Mouse (Mus musculus): ENCODE data around the gene Dda1. TPM values are rescaled to one million over a fixed set of nuclear protein-coding genes. Genes with fewer than 3 reads are reported as not detected.
A peak's percentile ranks its signal among the peaks of the same experiment; 100 is the strongest.

Gene Dda1
- total and polyA plus RNA-seq, 3 experiments, result 30.4 to 51.8 (median 31.8) TPM

DNA sequence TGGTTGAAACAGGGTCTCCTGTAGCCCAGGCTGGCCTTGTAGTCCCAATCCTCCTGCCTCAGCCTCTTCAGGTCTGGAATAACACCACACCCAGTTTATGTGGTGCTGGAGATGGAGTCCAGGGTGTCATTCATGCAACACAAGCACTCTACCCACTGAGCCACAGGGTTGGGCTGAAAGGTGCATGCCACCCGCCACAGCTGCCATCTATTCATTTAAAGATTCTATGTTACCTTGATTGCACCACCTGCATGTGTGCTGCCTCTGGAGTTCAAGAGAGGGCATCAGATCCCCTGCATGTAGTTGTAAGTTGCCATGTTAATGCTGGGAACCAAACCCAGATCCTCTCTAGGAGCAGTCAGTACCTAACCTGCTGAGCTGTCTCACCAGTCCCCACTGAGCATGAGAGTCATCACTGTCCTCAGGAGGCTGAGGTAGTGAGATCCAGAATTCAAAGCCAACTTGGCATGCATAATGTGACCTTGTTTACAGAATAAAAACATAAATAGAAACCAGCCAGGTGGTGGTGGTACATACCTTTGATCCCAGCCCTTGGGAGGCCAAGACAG, 28.2 kb downstream of the Dda1 start:
- Histone ChIP-seq H3K79me2 (replicated peaks; ENCODE audit: control insufficient read depth, insufficient read depth, low read length) (no peaks in the 10 kb centered on the region), H3K27me3 (ENCODE audit: control insufficient read depth, insufficient read depth, low read length) (no peaks in the 10 kb centered on the region), H3K4me1 (ENCODE audit: control insufficient read depth, insufficient read depth, low read length) (peaks cover 29% of the 10 kb centered on the region), H3K9ac (ENCODE audit: low read depth, low read length) (no peak overlapping the region), H3K27ac (peak overlapping the region; percentile 85), H3K4me3 (no peak overlapping the region), H3K36me3 (ENCODE audit: control insufficient read depth, insufficient read depth, low read length) (peaks cover 2% of the 10 kb centered on the region; the same call in 1 of the 2 replicates)
- no peak for DNase-seq
- TF ChIP-seq CTCF (IDR thresholded peaks at IDR 0.05), result no peak
- TF ChIP-seq EP300 (IDR thresholded peaks at IDR 0.05; ENCODE audit: insufficient read depth, low read depth, low read length), result no peak
- no peak for TF ChIP-seq POLR2A (IDR thresholded peaks at IDR 0.05; ENCODE audit: insufficient read depth, low read depth, low read length)
- intact Hi-C loops (cut with DNase I), result loop anchor here (1.0 to 5.0 kb wide), 2 partner anchors 10 to 95 kb away; partner anchors contain the start of gene Pgls
- 89% methylated on average over 1 of the region's 1 CpGs for WGBS

DNA sequence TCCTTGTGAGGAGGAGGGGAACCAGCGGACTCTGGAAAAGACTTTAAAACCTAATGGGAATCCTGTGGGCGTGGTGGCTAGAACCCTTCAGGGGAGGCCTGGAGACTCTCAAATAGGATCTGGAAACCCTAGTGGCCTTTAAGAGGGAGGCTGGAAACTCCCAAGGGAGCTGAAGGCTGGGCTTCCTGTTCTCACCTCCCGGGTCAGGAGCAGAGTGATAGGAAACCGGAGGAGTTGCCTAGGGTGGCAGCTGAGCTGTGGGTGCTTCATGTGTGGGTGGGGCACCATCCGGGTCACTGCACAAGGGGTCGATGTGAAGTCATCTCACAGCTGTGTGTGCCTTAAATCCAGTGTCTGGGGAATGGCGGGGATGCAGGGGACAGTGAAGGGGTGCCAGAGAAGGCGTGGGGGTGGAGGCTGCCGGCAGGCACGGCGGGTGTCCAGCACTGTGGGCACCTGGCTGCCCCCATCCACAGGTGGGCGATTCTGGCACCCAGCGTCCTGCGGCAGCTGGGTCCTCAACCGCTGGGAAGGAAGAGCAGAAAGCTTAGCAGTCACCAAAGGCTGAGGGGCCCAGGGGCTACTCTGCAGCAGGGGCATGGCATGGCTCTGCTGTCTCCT, 29.0 kb downstream of the Dda1 start:
- DNase-seq, result peak; percentile 66 to 72
- H3K27ac ChIP-seq, result peak overlapping the region; percentile 85
- peaks cover 29% of the 10 kb centered on the region for H3K4me1 ChIP-seq (ENCODE audit: control insufficient read depth, insufficient read depth, low read length)
- TF ChIP-seq POLR2A (IDR thresholded peaks at IDR 0.05; ENCODE audit: insufficient read depth, low read depth, low read length), result no peak
- 0 out of 2 replicates have a peak, but pooled peaks have one; percentile 13 for TF ChIP-seq CTCF (IDR thresholded peaks at IDR 0.05)
- TF ChIP-seq EP300 (IDR thresholded peaks at IDR 0.05; ENCODE audit: insufficient read depth, low read depth, low read length), result 0 out of 2 replicates have a peak, but pooled peaks have one; percentile 46
- WGBS, result 33% methylated on average over 15 of the region's 15 CpGs
- peaks cover 2% of the 10 kb centered on the region; the same call in 1 of the 2 replicates for H3K36me3 ChIP-seq (ENCODE audit: control insufficient read depth, insufficient read depth, low read length)
- H3K9ac ChIP-seq (ENCODE audit: low read depth, low read length), result no peak overlapping the region
- no peaks in the 10 kb centered on the region for H3K27me3 ChIP-seq (ENCODE audit: control insufficient read depth, insufficient read depth, low read length)
- H3K4me3 ChIP-seq, result no peak overlapping the region
- intact Hi-C loops (cut with DNase I), result loop anchor here (1.0 to 5.0 kb wide), 2 partner anchors 9 to 94 kb away; partner anchors contain the start of gene Pgls
- H3K79me2 ChIP-seq (replicated peaks; ENCODE audit: control insufficient read depth, insufficient read depth, low read length), result no peaks in the 10 kb centered on the region

DNA sequence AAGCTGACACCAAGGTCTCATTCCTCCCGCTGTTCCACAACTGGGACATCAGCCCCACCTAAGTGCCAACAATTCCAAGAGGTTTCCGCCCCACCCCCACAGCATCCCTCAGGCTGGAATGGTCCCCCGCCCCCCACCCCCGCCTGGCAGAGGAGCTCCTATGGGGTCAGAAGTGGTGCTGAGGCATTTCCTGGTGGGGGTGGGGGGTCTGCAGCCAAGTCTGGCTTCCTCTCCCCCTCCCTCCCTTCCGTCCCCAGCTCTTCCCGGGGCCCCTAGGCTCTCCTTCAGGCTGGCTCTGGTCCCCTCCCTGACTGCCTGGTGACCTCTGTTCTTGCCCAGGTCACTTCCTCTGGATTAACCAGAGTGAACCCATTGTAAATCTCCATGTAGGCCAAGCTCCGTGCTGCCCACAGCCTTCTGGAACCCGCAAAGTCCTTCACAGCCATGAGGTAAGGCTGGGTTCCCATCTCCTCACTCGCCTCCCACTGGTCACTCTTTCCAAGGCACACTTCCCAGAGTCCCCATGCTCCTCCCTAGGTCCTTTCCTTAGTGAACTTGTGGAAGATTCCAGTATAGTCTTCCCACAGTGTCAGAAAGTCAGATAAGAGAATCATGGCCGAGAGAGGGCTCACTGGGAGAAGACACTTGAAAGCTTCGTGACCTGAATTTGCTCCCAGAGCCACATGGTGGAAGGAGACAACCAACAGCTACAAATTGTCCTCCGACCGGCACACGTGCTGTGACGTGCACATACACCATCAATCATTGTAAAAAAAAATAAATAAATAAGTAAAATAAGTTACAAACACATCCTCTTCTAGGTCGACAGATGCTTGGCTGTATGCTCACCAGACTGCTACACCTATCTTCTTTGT, 30.1 kb downstream of the Dda1 start:
- no peak for DNase-seq
- intact Hi-C loops (cut with DNase I), result loop anchor here (5.0 kb wide), 1 partner anchor 93 kb away; the partner anchor contains the start of gene Pgls
- H3K9ac ChIP-seq (ENCODE audit: low read depth, low read length), result no peak overlapping the region
- no peaks in the 10 kb centered on the region for H3K27me3 ChIP-seq (ENCODE audit: control insufficient read depth, insufficient read depth, low read length)
- no peaks in the 10 kb centered on the region for H3K79me2 ChIP-seq (replicated peaks; ENCODE audit: control insufficient read depth, insufficient read depth, low read length)
- peaks cover 2% of the 10 kb centered on the region; the same call in 1 of the 2 replicates for H3K36me3 ChIP-seq (ENCODE audit: control insufficient read depth, insufficient read depth, low read length)
- peak overlapping the region; percentile 59 for H3K27ac ChIP-seq
- H3K4me1 ChIP-seq (ENCODE audit: control insufficient read depth, insufficient read depth, low read length), result peaks cover 29% of the 10 kb centered on the region
- H3K4me3 ChIP-seq, result no peak overlapping the region
- 36% methylated on average over 16 of the region's 16 CpGs for WGBS
- TF ChIP-seq EP300 (IDR thresholded peaks at IDR 0.05; ENCODE audit: insufficient read depth, low read depth, low read length), result no peak
- no peak for TF ChIP-seq CTCF (IDR thresholded peaks at IDR 0.05)
- TF ChIP-seq POLR2A (IDR thresholded peaks at IDR 0.05; ENCODE audit: insufficient read depth, low read depth, low read length), result no peak

DNA sequence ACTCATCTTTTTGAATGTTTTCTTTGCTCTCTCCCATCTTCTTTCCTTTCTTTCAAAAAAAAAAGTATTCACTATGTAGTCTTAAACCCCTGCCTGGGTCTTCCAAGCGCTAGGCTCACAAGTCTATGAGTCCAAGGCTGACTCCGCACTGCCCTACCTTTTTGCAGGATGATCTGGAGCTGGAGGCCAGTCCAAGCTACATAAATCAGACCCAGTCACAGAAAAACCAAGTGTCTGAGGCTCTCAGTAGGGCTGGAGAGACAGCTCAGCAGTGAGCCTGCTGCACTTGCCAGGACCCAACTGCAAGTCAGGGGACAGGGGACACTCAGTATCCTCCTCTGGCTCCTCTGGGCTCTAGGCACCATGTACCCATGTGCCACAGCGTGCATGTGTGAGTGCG, 35.4 kb downstream of the Dda1 start:
- no peak for TF ChIP-seq POLR2A (IDR thresholded peaks at IDR 0.05; ENCODE audit: insufficient read depth, low read depth, low read length)
- TF ChIP-seq EP300 (IDR thresholded peaks at IDR 0.05; ENCODE audit: insufficient read depth, low read depth, low read length), result no peak
- TF ChIP-seq CTCF (IDR thresholded peaks at IDR 0.05), result no peak
- H3K27ac ChIP-seq, result no peak overlapping the region
- H3K79me2 ChIP-seq (replicated peaks; ENCODE audit: control insufficient read depth, insufficient read depth, low read length), result no peaks in the 10 kb centered on the region
- H3K36me3 ChIP-seq (ENCODE audit: control insufficient read depth, insufficient read depth, low read length), result no peaks in the 10 kb centered on the region
- H3K4me3 ChIP-seq, result no peak overlapping the region
- peaks cover 4% of the 10 kb centered on the region for H3K4me1 ChIP-seq (ENCODE audit: control insufficient read depth, insufficient read depth, low read length)
- intact Hi-C loops (cut with DNase I), result no loop called here
- H3K9ac ChIP-seq (ENCODE audit: low read depth, low read length), result no peak overlapping the region
- H3K27me3 ChIP-seq (ENCODE audit: control insufficient read depth, insufficient read depth, low read length), result no peaks in the 10 kb centered on the region
- no peak for DNase-seq
- 93% methylated on average over 4 of the region's 4 CpGs for WGBS

DNA sequence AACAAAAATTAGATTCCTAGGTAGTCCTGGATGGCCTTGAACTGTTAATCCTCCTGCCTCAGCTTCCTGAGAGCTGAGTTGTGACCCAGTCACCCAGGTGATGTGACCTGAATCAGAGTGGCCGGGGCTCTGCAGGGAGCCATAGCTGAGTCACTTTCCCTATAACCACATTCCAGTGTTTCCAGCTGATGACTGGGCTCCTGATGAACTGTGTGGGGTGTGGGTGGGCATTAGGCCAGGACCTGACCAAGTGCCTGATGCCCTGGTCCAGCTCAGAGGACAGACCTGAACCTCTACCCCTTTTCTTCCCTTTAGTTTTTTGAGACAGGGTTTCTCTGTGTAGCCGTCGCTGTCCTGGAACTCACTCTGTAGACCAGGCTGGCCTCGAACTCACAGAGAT, 36.3 kb downstream of the Dda1 start:
- TF ChIP-seq POLR2A (IDR thresholded peaks at IDR 0.05; ENCODE audit: insufficient read depth, low read depth, low read length) (no peak), EP300 (IDR thresholded peaks at IDR 0.05; ENCODE audit: insufficient read depth, low read depth, low read length) (no peak), CTCF (IDR thresholded peaks at IDR 0.05) (no peak)
- Histone ChIP-seq H3K27me3 (ENCODE audit: control insufficient read depth, insufficient read depth, low read length) (no peaks in the 10 kb centered on the region), H3K9ac (ENCODE audit: low read depth, low read length) (no peak overlapping the region), H3K79me2 (replicated peaks; ENCODE audit: control insufficient read depth, insufficient read depth, low read length) (no peaks in the 10 kb centered on the region), H3K4me1 (ENCODE audit: control insufficient read depth, insufficient read depth, low read length) (peaks cover 2% of the 10 kb centered on the region; the same call in 1 of the 2 replicates), H3K27ac (no peak overlapping the region), H3K4me3 (no peak overlapping the region), H3K36me3 (ENCODE audit: control insufficient read depth, insufficient read depth, low read length) (no peaks in the 10 kb centered on the region)
- DNase-seq, result no peak
- intact Hi-C loops (cut with DNase I), result no loop called here
- 95% methylated on average over 4 of the region's 4 CpGs for whole genome bisulfite sequencing
